Mouse (Mus musculus) liver, postnatal 0 days (tissue): ENCODE data around the gene Gm4353.
"Not testable (repeated sequence)": the region's sequence is repeated elsewhere in the genome, so short reads cannot be mapped to it uniquely, and the experiment has no call there.

ENCODE experiments used
- CTCF ChIP-seq: sonication (generic); IDR thresholded peaks from 2 replicates; pipeline ENCODE4 v1.5.1; 2016; ENCODE audit warnings: antibody characterized with exemption, low read depth
- EP300 ChIP-seq: IDR thresholded peaks from 2 replicates; pipeline ENCODE4 v1.6.1; 2016; ENCODE audit warnings: antibody characterized with exemption, low read depth, mild to moderate bottlenecking

DNA sequence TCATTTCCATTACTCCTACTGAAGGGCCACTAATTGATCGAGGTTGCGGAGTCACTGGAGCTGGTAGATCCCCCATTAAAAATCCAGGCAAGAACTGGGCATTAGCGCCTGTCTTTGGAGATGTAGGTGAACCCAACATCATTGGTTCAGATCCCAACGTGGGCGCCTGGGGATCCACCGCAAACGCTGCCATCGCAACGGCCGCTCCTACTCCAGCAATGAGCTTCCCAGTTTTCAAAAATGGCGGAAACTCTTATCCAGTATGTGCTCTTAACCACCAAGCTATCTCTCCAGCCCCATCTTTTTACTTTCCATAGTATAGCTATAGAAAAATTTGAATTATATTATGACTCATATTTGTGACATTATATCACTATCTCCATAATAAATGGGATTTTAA, at the start of gene Gm4353:
- TF ChIP-seq EP300, CTCF: not testable (repeated sequence)
